Mouse (Mus musculus) heart, embryonic 16.5 days (tissue): ENCODE measurements around the gene Slit3. TPM values are rescaled to one million over a fixed set of nuclear protein-coding genes. Genes with fewer than 3 reads are reported as not detected.

Experiments
- ATAC-seq: fragments of 200-750 bp; cut with Nextera tagmentation; replicated peaks from 2 replicates; pipeline ENCODE4 v1.8.0; 2017; ENCODE audit warnings: moderate number of reproducible peaks; ENCODE audit not compliant: insufficient read depth, low FRiP score; ENCODE audit errors: extremely low read depth
- H3K27ac ChIP-seq: fragments of 300-500 bp; sonication (generic); 2 replicates; pipeline ENCODE4 v1.5.1; 2014; ENCODE audit warnings: mild to moderate bottlenecking, low read length, control low read depth, moderate library complexity
- H3K27me3 ChIP-seq: fragments of 300-500 bp; sonication (generic); 2 replicates; pipeline ENCODE4 v1.6.1; 2014; ENCODE audit warnings: low read length, mixed read lengths; ENCODE audit not compliant: control insufficient read depth, insufficient read depth
- H3K36me3 ChIP-seq: fragments of 300-500 bp; sonication (generic); 2 replicates; pipeline ENCODE4 v1.6.1; 2014; ENCODE audit not compliant: control insufficient read depth, insufficient read depth
- H3K4me1 ChIP-seq: fragments of 300-500 bp; sonication (generic); 2 replicates; pipeline ENCODE4 v1.6.1; 2014; ENCODE audit warnings: low read length, mixed read lengths; ENCODE audit not compliant: control insufficient read depth, insufficient read depth
- H3K4me2 ChIP-seq: fragments of 300-500 bp; sonication (generic); 2 replicates; pipeline ENCODE4 v1.6.1; 2014; ENCODE audit warnings: low read depth, mild to moderate bottlenecking, control low read depth, low read length
- H3K4me3 ChIP-seq: fragments of 300-500 bp; sonication (generic); 2 replicates; pipeline ENCODE4 v1.5.1; 2014; ENCODE audit warnings: mild to moderate bottlenecking, control low read depth, low read length
- H3K9ac ChIP-seq: fragments of 300-500 bp; sonication (generic); 2 replicates; pipeline ENCODE4 v1.6.1; 2014; ENCODE audit warnings: low read length, control low read depth
- H3K9me3 ChIP-seq: fragments of 300-500 bp; sonication (generic); replicated peaks from 2 replicates; pipeline ENCODE4 v1.6.1; 2016; ENCODE audit warnings: low read length; ENCODE audit not compliant: control insufficient read depth
- WGBS: fragments of 180-500 bp; shearing (Covaris S2); extraction: QIAGEN DNeasy Blood & Tissue Kit; methylation state at CpG from one replicate; pipeline ENCODE4 v1.1.7; 2014; 5-methylcytosine and 5-hydroxymethylcytosine counted together
- polyA plus RNA-seq: library from polyadenylated mRNA; unstranded; fragments of >200 nt; fragmentation: Nextera tagmentation; extraction: Ambion mirVana; gene quantifications from 2 replicates; pipeline ENCODE4 v1.2.1, GENCODE M21; 2015

The Slit3 gene
- polyA plus RNA-seq, 1 experiment from 2014 or later: 7.8 TPM

- H3K4me2 ChIP-seq: no peak overlapping the region
- H3K9me3 ChIP-seq: no peaks in the 10 kb centered on the region
- WGBS: 80% methylated on average over 1 of the region's 1 CpGs
- H3K27me3 ChIP-seq: no peaks in the 10 kb centered on the region
- ATAC-seq: no peak
- H3K4me1 ChIP-seq: 0 out of 2 replicates have a peak, but pooled peaks cover 2% of the 10 kb centered on the region
- no peak overlapping the region for H3K9ac ChIP-seq
- H3K27ac ChIP-seq: no peak overlapping the region
- no peak overlapping the region for H3K4me3 ChIP-seq
- no peaks in the 10 kb centered on the region for H3K36me3 ChIP-seq
These were observed 32.9 kb upstream of the Slit3 start for GRCm38 (mm10) chr11:35088136-35088535.

DNA sequence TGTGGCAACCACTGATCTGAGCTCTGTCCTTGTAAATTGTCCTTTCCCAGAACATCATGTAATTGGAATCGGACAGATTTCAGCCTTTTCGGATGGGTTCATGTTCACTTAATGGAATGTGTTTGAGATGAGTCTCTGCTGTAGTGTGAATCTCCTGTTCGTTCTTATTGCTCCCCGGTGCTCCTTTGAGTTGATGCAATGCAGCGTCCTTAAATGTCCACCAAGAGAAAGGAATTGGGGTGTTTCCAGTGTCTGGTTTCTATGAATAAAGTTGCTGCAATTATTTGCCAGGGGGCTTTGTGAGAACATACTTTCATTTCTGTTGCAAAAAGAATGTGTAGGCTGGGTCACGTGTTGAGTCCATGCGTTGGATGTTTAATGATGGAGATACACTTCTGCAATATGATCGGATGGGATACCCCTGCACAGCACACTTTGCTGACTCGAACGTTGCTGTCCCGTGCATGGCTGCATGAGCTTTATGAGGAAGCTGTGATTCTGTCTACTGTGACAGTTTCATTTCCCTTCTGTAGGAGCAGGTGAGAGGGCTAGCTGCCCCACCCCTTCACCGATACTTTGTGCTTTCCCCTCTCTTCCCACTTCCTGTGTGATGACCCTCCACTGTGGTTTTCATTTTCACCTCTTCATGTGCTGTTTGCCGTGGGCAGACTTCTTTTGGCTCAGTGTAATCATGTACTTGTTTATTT lies 30.2 kb upstream of the Slit3 start:
- no peaks in the 10 kb centered on the region for H3K27me3 ChIP-seq
- H3K4me3 ChIP-seq: no peak overlapping the region
- H3K4me1 ChIP-seq: 0 out of 2 replicates have a peak, but pooled peaks cover 2% of the 10 kb centered on the region
- H3K36me3 ChIP-seq: no peaks in the 10 kb centered on the region
- WGBS: 78% methylated on average over 13 of the region's 13 CpGs
- H3K4me2 ChIP-seq: no peak overlapping the region
- no peaks in the 10 kb centered on the region for H3K9me3 ChIP-seq
- H3K9ac ChIP-seq: no peak overlapping the region
- no peak overlapping the region for H3K27ac ChIP-seq
- no peak for ATAC-seq

DNA sequence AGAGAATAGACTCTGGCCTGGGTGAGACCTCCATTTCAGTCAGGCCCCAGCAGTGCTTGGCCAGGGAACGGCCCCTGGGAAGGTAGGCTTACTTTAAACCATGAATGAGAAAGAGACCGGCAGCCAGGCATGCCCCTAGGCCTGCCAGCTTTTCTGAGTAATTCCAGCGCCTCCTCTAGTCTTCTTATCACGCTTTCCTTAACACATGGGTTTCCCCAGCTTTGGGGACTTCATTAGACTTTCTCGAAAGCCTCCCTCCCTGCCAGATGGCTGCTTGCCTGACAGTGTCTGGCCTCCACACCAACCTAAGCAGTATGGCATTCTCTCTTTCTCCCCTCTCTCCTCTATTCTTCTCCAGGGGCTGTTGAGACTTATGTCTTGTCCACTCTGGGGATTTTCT lies 24.5 kb upstream of the Slit3 start:
- no peak overlapping the region for H3K4me2 ChIP-seq
- H3K4me3 ChIP-seq: no peak overlapping the region
- no peaks in the 10 kb centered on the region for H3K27me3 ChIP-seq
- H3K36me3 ChIP-seq: no peaks in the 10 kb centered on the region
- no peak for ATAC-seq
- no peak overlapping the region for H3K27ac ChIP-seq
- 18% methylated on average over 5 of the region's 5 CpGs for WGBS
- no peaks in the 10 kb centered on the region for H3K9me3 ChIP-seq
- H3K9ac ChIP-seq: no peak overlapping the region
- no peaks in the 10 kb centered on the region for H3K4me1 ChIP-seq

GRCm38 (mm10) chr11:35109781-35110180 lies 11.2 kb upstream of the Slit3 start:
- no peak overlapping the region for H3K9ac ChIP-seq
- H3K36me3 ChIP-seq: no peaks in the 10 kb centered on the region
- no peaks in the 10 kb centered on the region for H3K4me1 ChIP-seq
- no peaks in the 10 kb centered on the region for H3K27me3 ChIP-seq
- H3K4me2 ChIP-seq: no peak overlapping the region
- H3K9me3 ChIP-seq: no peaks in the 10 kb centered on the region
- no peak overlapping the region for H3K27ac ChIP-seq
- H3K4me3 ChIP-seq: no peak overlapping the region
- no peak for ATAC-seq
- 46% methylated on average over 4 of the region's 4 CpGs for WGBS

- no peak overlapping the region for H3K4me3 ChIP-seq
- no peak overlapping the region for H3K9ac ChIP-seq
- H3K4me2 ChIP-seq: no peak overlapping the region
- no peaks in the 10 kb centered on the region for H3K27me3 ChIP-seq
- H3K27ac ChIP-seq: no peak overlapping the region
- no peaks in the 10 kb centered on the region for H3K36me3 ChIP-seq
- no peaks in the 10 kb centered on the region for H3K9me3 ChIP-seq
- H3K4me1 ChIP-seq: no peaks in the 10 kb centered on the region
- WGBS: 49% methylated on average over 2 of the region's 2 CpGs
- no peak for ATAC-seq
These were observed 10.2 kb upstream of the Slit3 start for GRCm38 (mm10) chr11:35110784-35111183.

DNA sequence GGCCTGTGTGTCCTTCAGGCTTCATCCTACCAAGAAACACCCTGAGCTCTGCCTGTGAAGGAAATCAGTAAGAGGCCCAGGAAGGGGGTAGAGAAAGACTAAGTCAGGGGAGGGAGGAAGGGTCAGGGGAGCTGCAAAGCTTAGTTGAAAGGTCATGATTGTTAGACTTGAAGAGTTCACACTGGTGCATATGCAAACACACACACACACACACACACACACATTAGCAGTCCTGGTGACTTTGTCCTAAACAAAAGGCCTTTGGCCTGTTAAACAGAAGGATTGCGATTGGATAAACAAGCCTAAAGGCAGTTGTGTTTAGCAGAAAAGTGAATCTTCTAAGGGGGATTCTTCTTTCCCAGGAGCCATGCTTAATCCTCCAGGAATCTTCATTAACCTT lies 7.7 kb upstream of the Slit3 start:
- Histone ChIP-seq H3K9me3 (no peaks in the 10 kb centered on the region), H3K4me3 (no peak overlapping the region), H3K4me2 (no peak overlapping the region), H3K27me3 (no peaks in the 10 kb centered on the region), H3K4me1 (no peaks in the 10 kb centered on the region), H3K9ac (no peak overlapping the region), H3K27ac (no peak overlapping the region), H3K36me3 (no peaks in the 10 kb centered on the region)
- no peak for ATAC-seq
- 73% methylated on average over 1 of the region's 1 CpGs for WGBS

DNA sequence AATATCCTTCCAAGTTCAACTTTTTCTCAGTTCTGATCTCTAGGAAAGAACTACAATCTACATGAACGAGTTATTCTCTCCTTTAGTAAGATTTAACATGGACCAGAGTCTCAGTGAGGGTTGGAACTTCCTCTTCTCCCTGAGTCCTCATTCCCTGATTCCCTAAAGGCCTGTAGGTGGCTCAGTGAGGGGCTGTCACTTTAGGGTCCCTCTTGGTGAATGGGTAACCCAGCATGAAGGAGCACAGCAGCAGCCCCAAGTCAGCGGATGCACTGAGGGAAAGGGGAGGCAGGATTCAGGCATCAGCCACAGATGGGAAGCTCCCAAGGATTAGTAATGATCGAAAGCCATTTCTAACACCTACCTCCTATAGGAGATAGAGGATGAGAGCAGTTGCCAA lies 4.6 kb upstream of the Slit3 start:
- no peak for ATAC-seq
- Histone ChIP-seq H3K9me3 (no peaks in the 10 kb centered on the region), H3K4me1 (peaks cover 12% of the 10 kb centered on the region; the same call in 1 of the 2 replicates), H3K27ac (no peak overlapping the region), H3K4me3 (no peak overlapping the region), H3K4me2 (no peak overlapping the region), H3K27me3 (peaks cover 16% of the 10 kb centered on the region), H3K9ac (no peak overlapping the region), H3K36me3 (no peaks in the 10 kb centered on the region)
- WGBS: 81% methylated on average over 3 of the region's 3 CpGs

GRCm38 (mm10) chr11:35117871-35118270 lies 3.2 kb upstream of the Slit3 start:
- Histone ChIP-seq H3K4me3 (no peak overlapping the region), H3K36me3 (no peaks in the 10 kb centered on the region), H3K9me3 (no peaks in the 10 kb centered on the region), H3K27ac (no peak overlapping the region), H3K4me1 (peaks cover 12% of the 10 kb centered on the region; the same call in 1 of the 2 replicates), H3K9ac (no peak overlapping the region), H3K27me3 (peaks cover 26% of the 10 kb centered on the region), H3K4me2 (no peak overlapping the region)
- ATAC-seq: no peak
- WGBS: 88% methylated on average over 3 of the region's 3 CpGs

- H3K27ac ChIP-seq: no peak overlapping the region
- WGBS: 68% methylated on average over 6 of the region's 6 CpGs
- no peak for ATAC-seq
These were observed 2.3 kb upstream of the Slit3 start for GRCm38 (mm10) chr11:35118731-35119130.

More at GRCm38 (mm10) chr11:35118731-35119130, 2.3 kb upstream of the Slit3 start:
- Histone ChIP-seq H3K4me2 (no peak overlapping the region), H3K4me3 (no peak overlapping the region), H3K27me3 (peaks cover 34% of the 10 kb centered on the region), H3K9ac (no peak overlapping the region), H3K36me3 (no peaks in the 10 kb centered on the region), H3K4me1 (peaks cover 12% of the 10 kb centered on the region; the same call in 1 of the 2 replicates), H3K9me3 (no peaks in the 10 kb centered on the region)
